Mouse (Mus musculus) forebrain, postnatal 0 days (tissue): ENCODE data around the gene Dph7. TPM values are rescaled to one million over a fixed set of nuclear protein-coding genes. Genes with fewer than 3 reads are reported as not detected.
"Not testable (repeated sequence)": the region's sequence is repeated elsewhere in the genome, so short reads cannot be mapped to it uniquely, and the experiment has no call there.

Experiments used
- ATAC-seq: fragments of 200-750 bp; cut with Nextera tagmentation; 2 replicates; pipeline ENCODE4 v1.8.0; 2017; ENCODE audit warnings: mild to moderate bottlenecking, moderate library complexity
- DNase-seq: peaks from one replicate; pipeline ENCODE4 v3.0.0-alpha.2; 2015
- H3K27ac ChIP-seq: fragments of 300-500 bp; sonication (generic); 2 replicates; pipeline ENCODE4 v1.5.1; 2014; ENCODE audit warnings: low read depth, mild to moderate bottlenecking, antibody characterized with exemption, low read length, moderate library complexity, mixed read lengths
- H3K27me3 ChIP-seq: fragments of 300-500 bp; sonication (generic); 2 replicates; pipeline ENCODE4 v1.6.1; 2014; ENCODE audit warnings: mild to moderate bottlenecking, low read length, mixed read lengths; ENCODE audit not compliant: insufficient read depth
- H3K36me3 ChIP-seq: fragments of 300-500 bp; sonication (generic); 2 replicates; pipeline ENCODE4 v1.6.1; 2014; ENCODE audit warnings: mild to moderate bottlenecking, moderate library complexity; ENCODE audit not compliant: insufficient read depth
- H3K4me1 ChIP-seq: fragments of 300-500 bp; sonication (generic); 2 replicates; pipeline ENCODE4 v1.6.1; 2014; ENCODE audit warnings: antibody characterized with exemption; ENCODE audit not compliant: insufficient read depth
- H3K4me2 ChIP-seq: fragments of 300-500 bp; sonication (generic); 2 replicates; pipeline ENCODE4 v1.6.1; 2014; ENCODE audit warnings: low read depth, mild to moderate bottlenecking, moderate library complexity
- H3K4me3 ChIP-seq: fragments of 300-500 bp; sonication (generic); 2 replicates; pipeline ENCODE4 v1.5.1; 2014; ENCODE audit warnings: low read depth, low read length, mixed read lengths
- H3K9ac ChIP-seq: fragments of 300-500 bp; sonication (generic); 2 replicates; pipeline ENCODE4 v1.6.1; 2014; ENCODE audit warnings: mild to moderate bottlenecking
- H3K9me3 ChIP-seq: fragments of 300-500 bp; sonication (generic); 2 replicates; pipeline ENCODE4 v1.6.1; 2016; ENCODE audit warnings: low read length
- CTCF ChIP-seq: sonication (generic); IDR thresholded peaks from 2 replicates; pipeline ENCODE4 v1.5.1; 2016; ENCODE audit warnings: antibody characterized with exemption, control low read depth, low read depth
- WGBS: fragments of 180-500 bp; shearing (Covaris S2); extraction: QIAGEN DNeasy Blood & Tissue Kit; methylation state at CpG from one replicate; pipeline ENCODE4 v1.1.7; 2014; 5-methylcytosine and 5-hydroxymethylcytosine counted together
- polyA plus RNA-seq: library from polyadenylated mRNA; unstranded; fragments of >200 nt; fragmentation: Nextera tagmentation; extraction: Ambion mirVana; gene quantifications from 2 replicates; pipeline ENCODE4 v1.2.1, GENCODE M21; 2015
- total RNA-seq: library from RNA; depleted of rRNA; stranded (reverse); fragments of >200 nt; gene quantifications from 2 replicates; pipeline ENCODE4 v1.2.3, GENCODE M21; 2014

Gene Dph7
- total and polyA plus RNA-seq, 2 experiments from 2014 or later = 45.1 to 54.0 TPM

- peak within 1 kb of the TSS; percentile 36 for H3K27ac ChIP-seq
- no peaks in the 10 kb centered on the region for H3K36me3 ChIP-seq
- 3% methylated on average over 49 of the region's 49 CpGs for WGBS
- peak within 1 kb of the TSS; percentile 76 for H3K9ac ChIP-seq
- DNase-seq (peak; percentile 89), ATAC-seq (peak; percentile 90)
- peak within 1 kb of the TSS; percentile 88 for H3K4me2 ChIP-seq
- peak within 1 kb of the TSS; percentile 64 for H3K4me3 ChIP-seq
- no peaks in the 10 kb centered on the region for H3K9me3 ChIP-seq
- no peaks in the 10 kb centered on the region for H3K27me3 ChIP-seq
- TF ChIP-seq CTCF = peak; percentile 75
- peaks cover 11% of the 10 kb centered on the region; the same call in 1 of the 2 replicates for H3K4me1 ChIP-seq
These were observed 27.0 kb upstream of the Dph7 start, which contains the start of gene Arrdc1 for GRCm38 (mm10) chr2:24935057-24935796. TSS of gene Arrdc1 (minus strand) at chr2:24935252.

- WGBS = 77% methylated on average over 4 of the region's 4 CpGs
- Histone ChIP-seq H3K27ac (no peak overlapping the region), H3K9me3 (no peaks in the 10 kb centered on the region), H3K4me2 (no peak overlapping the region), H3K27me3 (no peaks in the 10 kb centered on the region), H3K36me3 (no peaks in the 10 kb centered on the region), H3K4me3 (no peak overlapping the region), H3K9ac (no peak overlapping the region), H3K4me1 (no peaks in the 10 kb centered on the region)
- no peak for ATAC-seq
- no peak for DNase-seq
- no peak for TF ChIP-seq CTCF
These were observed 20.1 kb upstream of the Dph7 start for GRCm38 (mm10) chr2:24942092-24942491.

- H3K4me1 ChIP-seq, DNase-seq, H3K4me3 ChIP-seq, ATAC-seq, H3K9ac ChIP-seq, H3K27ac ChIP-seq, H3K4me2 ChIP-seq, H3K36me3 ChIP-seq, H3K27me3 ChIP-seq, H3K9me3 ChIP-seq: not testable (repeated sequence)
- peak; percentile 37 for TF ChIP-seq CTCF
- WGBS = 49% methylated on average over 2 of the region's 2 CpGs
These were observed 17.9 kb upstream of the Dph7 start for GRCm38 (mm10) chr2:24944304-24944703.

DNA sequence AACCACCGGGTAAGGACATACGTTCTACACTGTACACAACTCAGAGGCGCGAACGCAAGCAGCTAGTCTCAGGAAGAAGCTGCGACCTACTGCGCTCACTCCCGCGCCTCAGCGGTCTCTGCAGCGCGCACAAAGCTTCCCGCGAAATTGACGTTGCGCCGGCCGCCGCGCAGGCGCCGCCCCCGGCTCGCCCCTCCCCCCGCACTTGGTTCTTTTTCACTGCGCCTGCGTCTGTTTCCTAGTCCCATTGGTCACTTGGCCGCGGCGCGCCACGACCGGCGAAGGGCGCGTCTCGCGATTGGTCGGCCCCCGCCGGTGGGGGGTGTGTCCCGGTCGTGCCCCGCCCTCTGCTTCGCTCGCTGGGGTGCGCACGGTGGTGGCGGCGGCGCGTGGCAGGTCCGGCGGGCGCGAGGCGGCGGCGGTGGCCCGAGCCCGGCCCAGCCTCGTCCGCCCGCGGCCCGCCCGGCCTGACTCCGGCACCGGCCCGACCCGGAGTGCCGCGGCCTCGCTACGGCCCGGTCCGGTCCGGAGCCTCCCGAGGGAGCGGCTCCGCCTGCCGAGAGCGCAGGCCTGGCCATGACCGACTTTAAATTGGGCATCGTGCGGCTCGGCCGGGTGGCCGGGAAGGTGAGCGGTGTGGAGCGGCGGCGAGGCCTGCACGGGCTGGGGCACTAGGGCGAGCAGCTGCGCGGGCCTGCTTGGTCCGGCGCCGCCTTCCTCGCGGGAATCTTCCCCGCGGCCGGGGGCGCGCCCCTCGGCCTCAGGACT is 12.6 kb upstream of the Dph7 start, which contains the start of gene Zmynd19:
Zmynd19 (plus strand) TSS at position 372 of the 768 bp plus-strand sequence.
- H3K4me2 ChIP-seq = peak within 1 kb of the TSS; percentile 93
- peak within 1 kb of the TSS; percentile 71 for H3K27ac ChIP-seq
- peak within 1 kb of the TSS; percentile 92 for H3K4me3 ChIP-seq
- peak; percentile 99 for DNase-seq
- peaks cover 9% of the 10 kb centered on the region for H3K4me1 ChIP-seq
- peak within 1 kb of the TSS; percentile 81 for H3K9ac ChIP-seq
- no peaks in the 10 kb centered on the region for H3K9me3 ChIP-seq
- no peaks in the 10 kb centered on the region for H3K27me3 ChIP-seq
- H3K36me3 ChIP-seq = peaks cover 27% of the 10 kb centered on the region
- WGBS = 1% methylated on average over 85 of the region's 108 CpGs
- ATAC-seq = peak; percentile 99
- TF ChIP-seq CTCF = no peak

GRCm38 (mm10) chr2:24950189-24950535 is 12.0 kb upstream of the Dph7 start:
- no peaks in the 10 kb centered on the region for H3K27me3 ChIP-seq
- H3K4me3 ChIP-seq = peak overlapping the region; percentile 92
- H3K4me1 ChIP-seq = peaks cover 9% of the 10 kb centered on the region
- peaks cover 33% of the 10 kb centered on the region for H3K36me3 ChIP-seq
- H3K4me2 ChIP-seq = peak overlapping the region; percentile 93
- no peak for TF ChIP-seq CTCF
- under 1% methylated on average over 31 of the region's 31 CpGs for WGBS
- H3K9me3 ChIP-seq = no peaks in the 10 kb centered on the region
- peak overlapping the region; percentile 81 for H3K9ac ChIP-seq
- ATAC-seq (no peak; the same call in 1 of the 2 replicates), DNase-seq (peak; percentile 15)
- 0 out of 2 replicates have a peak overlapping the region, but pooled peaks have one; percentile 71 for H3K27ac ChIP-seq

GRCm38 (mm10) chr2:24952537-24953055 is 9.6 kb upstream of the Dph7 start:
- H3K4me3 ChIP-seq = no peak overlapping the region
- no peak overlapping the region for H3K4me2 ChIP-seq
- WGBS = 86% methylated on average over 4 of the region's 4 CpGs
- no peak overlapping the region for H3K27ac ChIP-seq
- DNase-seq (no peak), ATAC-seq (no peak)
- H3K36me3 ChIP-seq = peaks cover 44% of the 10 kb centered on the region
- TF ChIP-seq CTCF = no peak
- H3K27me3 ChIP-seq = no peaks in the 10 kb centered on the region
- peaks cover 9% of the 10 kb centered on the region for H3K4me1 ChIP-seq
- H3K9me3 ChIP-seq = no peaks in the 10 kb centered on the region
- no peak overlapping the region for H3K9ac ChIP-seq

GRCm38 (mm10) chr2:24960910-24961309 is 1.3 kb upstream of the Dph7 start:
- peak; percentile 67 for TF ChIP-seq CTCF
- no peaks in the 10 kb centered on the region for H3K9me3 ChIP-seq
- 43% methylated on average over 3 of the region's 3 CpGs for WGBS
- H3K4me1 ChIP-seq = peaks cover 6% of the 10 kb centered on the region; the same call in 1 of the 2 replicates
- peaks cover 43% of the 10 kb centered on the region for H3K36me3 ChIP-seq
- no peak overlapping the region for H3K4me3 ChIP-seq
- DNase-seq (no peak), ATAC-seq (no peak; the same call in 1 of the 2 replicates)
- no peak overlapping the region for H3K4me2 ChIP-seq
- H3K9ac ChIP-seq = no peak overlapping the region
- no peak overlapping the region for H3K27ac ChIP-seq
- H3K27me3 ChIP-seq = no peaks in the 10 kb centered on the region
